Mouse (Mus musculus): ENCODE measurements around the gene Mms22l. TPM values are rescaled to one million over a fixed set of nuclear protein-coding genes. Genes with fewer than 3 reads are reported as not detected.
"Not testable (repeated sequence)": the region's sequence is repeated elsewhere in the genome, so short reads cannot be mapped to it uniquely, and the experiment has no call there.

The Mms22l gene
- 3.9 and 4.3 TPM in 2 replicates for polyA plus RNA-seq (2012)

GRCm38 (mm10) chr4:24496116-24496952 lies at the start of gene Mms22l:
Mms22l (plus strand) TSS chr4:24496451.
- TF ChIP-seq GATA1 (IDR thresholded peaks at IDR 0.05; ENCODE audit: low read length) = no peak
- Histone ChIP-seq H3K36me3 (ENCODE audit: control insufficient read depth) (peaks cover 32% of the 10 kb centered on the region), H3K4me3 (replicated peaks) (peak within 1 kb of the TSS; percentile 74), H3K27me3 (ENCODE audit: control insufficient read depth) (no peaks in the 10 kb centered on the region), H3K9me3 (ENCODE audit: control insufficient read depth, low read length) (no peaks in the 10 kb centered on the region), H3K4me1 (ENCODE audit: control insufficient read depth) (peaks cover 23% of the 10 kb centered on the region)

- H3K36me3 ChIP-seq (ENCODE audit: control insufficient read depth); H3K4me3 ChIP-seq (replicated peaks); H3K9me3 ChIP-seq (ENCODE audit: control insufficient read depth, low read length); H3K27me3 ChIP-seq (ENCODE audit: control insufficient read depth); H3K4me1 ChIP-seq (ENCODE audit: control insufficient read depth): not testable (repeated sequence)
Measured at GRCm38 (mm10) chr4:24484046-24484445, 12.2 kb upstream of the Mms22l start.

- no peaks in the 10 kb centered on the region for H3K27me3 ChIP-seq (ENCODE audit: control insufficient read depth)
- peaks cover 37% of the 10 kb centered on the region for H3K36me3 ChIP-seq (ENCODE audit: control insufficient read depth)
- TF ChIP-seq TAL1 (IDR thresholded peaks at IDR 0.05; ENCODE audit: low read length) = no peak
- no peak for TF ChIP-seq GATA1 (IDR thresholded peaks at IDR 0.05; ENCODE audit: low read length)
- peak overlapping the region; percentile 74 for H3K4me3 ChIP-seq (replicated peaks)
- peaks cover 23% of the 10 kb centered on the region for H3K4me1 ChIP-seq (ENCODE audit: control insufficient read depth)
- H3K9me3 ChIP-seq (ENCODE audit: control insufficient read depth, low read length) = no peaks in the 10 kb centered on the region
Measured at GRCm38 (mm10) chr4:24496953-24497319, 685 bp downstream of the Mms22l start.

GRCm38 (mm10) chr4:24509195-24509594 lies 12.9 kb downstream of the Mms22l start:
- peaks cover 94% of the 10 kb centered on the region for H3K36me3 ChIP-seq (ENCODE audit: control insufficient read depth)
- H3K4me3 ChIP-seq (replicated peaks) = no peak overlapping the region
- H3K27me3 ChIP-seq (ENCODE audit: control insufficient read depth) = no peaks in the 10 kb centered on the region
- TF ChIP-seq GATA1 (IDR thresholded peaks at IDR 0.05; ENCODE audit: low read length) = no peak
- TF ChIP-seq TAL1 (IDR thresholded peaks at IDR 0.05; ENCODE audit: low read length) = no peak
- H3K4me1 ChIP-seq (ENCODE audit: control insufficient read depth) = peaks cover 17% of the 10 kb centered on the region
- H3K9me3 ChIP-seq (ENCODE audit: control insufficient read depth, low read length) = no peaks in the 10 kb centered on the region

GRCm38 (mm10) chr4:24536989-24537388 lies 40.7 kb downstream of the Mms22l start:
- Histone ChIP-seq H3K27me3 (ENCODE audit: control insufficient read depth) (no peaks in the 10 kb centered on the region), H3K9me3 (ENCODE audit: control insufficient read depth, low read length) (no peaks in the 10 kb centered on the region), H3K4me3 (replicated peaks) (no peak overlapping the region), H3K36me3 (ENCODE audit: control insufficient read depth) (peaks cover 87% of the 10 kb centered on the region), H3K4me1 (ENCODE audit: control insufficient read depth) (no peaks in the 10 kb centered on the region)
- TF ChIP-seq GATA1 (IDR thresholded peaks at IDR 0.05; ENCODE audit: low read length) (no peak), TAL1 (IDR thresholded peaks at IDR 0.05; ENCODE audit: low read length) (no peak)

- peaks cover 49% of the 10 kb centered on the region for H3K36me3 ChIP-seq (ENCODE audit: control insufficient read depth)
- no peak overlapping the region for H3K4me3 ChIP-seq (replicated peaks)
- H3K4me1 ChIP-seq (ENCODE audit: control insufficient read depth) = peaks cover 2% of the 10 kb centered on the region
- H3K27me3 ChIP-seq (ENCODE audit: control insufficient read depth) = no peaks in the 10 kb centered on the region
- no peak for TF ChIP-seq TAL1 (IDR thresholded peaks at IDR 0.05; ENCODE audit: low read length)
- no peak for TF ChIP-seq GATA1 (IDR thresholded peaks at IDR 0.05; ENCODE audit: low read length)
- H3K9me3 ChIP-seq (ENCODE audit: control insufficient read depth, low read length) = no peaks in the 10 kb centered on the region
Measured at GRCm38 (mm10) chr4:24543421-24543820, 47.2 kb downstream of the Mms22l start.

GRCm38 (mm10) chr4:24544677-24545151 lies 48.5 kb downstream of the Mms22l start:
- H3K27me3 ChIP-seq (ENCODE audit: control insufficient read depth) = no peaks in the 10 kb centered on the region
- TF ChIP-seq GATA1 (IDR thresholded peaks at IDR 0.05; ENCODE audit: low read length) (no peak), TAL1 (IDR thresholded peaks at IDR 0.05; ENCODE audit: low read length) (no peak)
- peaks cover 48% of the 10 kb centered on the region for H3K36me3 ChIP-seq (ENCODE audit: control insufficient read depth)
- H3K9me3 ChIP-seq (ENCODE audit: control insufficient read depth, low read length) = no peaks in the 10 kb centered on the region
- H3K4me1 ChIP-seq (ENCODE audit: control insufficient read depth) = peaks cover 2% of the 10 kb centered on the region
- no peak overlapping the region for H3K4me3 ChIP-seq (replicated peaks)

- Histone ChIP-seq H3K27me3 (ENCODE audit: control insufficient read depth) (no peaks in the 10 kb centered on the region), H3K36me3 (ENCODE audit: control insufficient read depth) (peaks cover 40% of the 10 kb centered on the region), H3K9me3 (ENCODE audit: control insufficient read depth, low read length) (no peaks in the 10 kb centered on the region), H3K4me1 (ENCODE audit: control insufficient read depth) (peaks cover 11% of the 10 kb centered on the region), H3K4me3 (replicated peaks) (no peak overlapping the region)
- TF ChIP-seq GATA1 (IDR thresholded peaks at IDR 0.05; ENCODE audit: low read length) = no peak
- TF ChIP-seq TAL1 (IDR thresholded peaks at IDR 0.05; ENCODE audit: low read length) = no peak
Measured at GRCm38 (mm10) chr4:24556116-24556820, 60.0 kb downstream of the Mms22l start.

GRCm38 (mm10) chr4:24557149-24557548 lies 60.9 kb downstream of the Mms22l start:
- H3K9me3 ChIP-seq (ENCODE audit: control insufficient read depth, low read length) = no peaks in the 10 kb centered on the region
- peaks cover 11% of the 10 kb centered on the region for H3K4me1 ChIP-seq (ENCODE audit: control insufficient read depth)
- no peak overlapping the region for H3K4me3 ChIP-seq (replicated peaks)
- peaks cover 32% of the 10 kb centered on the region for H3K36me3 ChIP-seq (ENCODE audit: control insufficient read depth)
- H3K27me3 ChIP-seq (ENCODE audit: control insufficient read depth) = no peaks in the 10 kb centered on the region
- no peak for TF ChIP-seq TAL1 (IDR thresholded peaks at IDR 0.05; ENCODE audit: low read length)
